Mouse (Mus musculus) embryonic fibroblast, embryonic 13.5 days (primary cell): ENCODE data around the gene Hmbs.

Experiments used
- CTCF ChIP-seq: IDR thresholded peaks from 2 replicates; pipeline ENCODE4 v1.5.1; 2011; ENCODE audit warnings: mild to moderate bottlenecking, control low read depth, low read length, moderate library complexity, borderline replicate concordance; ENCODE audit not compliant: insufficient read depth
- POLR2A ChIP-seq: IDR thresholded peaks from 2 replicates; pipeline ENCODE4 v1.6.1; 2011; ENCODE audit warnings: low read depth, mild to moderate bottlenecking, control low read depth, low read length, moderate library complexity

DNA sequence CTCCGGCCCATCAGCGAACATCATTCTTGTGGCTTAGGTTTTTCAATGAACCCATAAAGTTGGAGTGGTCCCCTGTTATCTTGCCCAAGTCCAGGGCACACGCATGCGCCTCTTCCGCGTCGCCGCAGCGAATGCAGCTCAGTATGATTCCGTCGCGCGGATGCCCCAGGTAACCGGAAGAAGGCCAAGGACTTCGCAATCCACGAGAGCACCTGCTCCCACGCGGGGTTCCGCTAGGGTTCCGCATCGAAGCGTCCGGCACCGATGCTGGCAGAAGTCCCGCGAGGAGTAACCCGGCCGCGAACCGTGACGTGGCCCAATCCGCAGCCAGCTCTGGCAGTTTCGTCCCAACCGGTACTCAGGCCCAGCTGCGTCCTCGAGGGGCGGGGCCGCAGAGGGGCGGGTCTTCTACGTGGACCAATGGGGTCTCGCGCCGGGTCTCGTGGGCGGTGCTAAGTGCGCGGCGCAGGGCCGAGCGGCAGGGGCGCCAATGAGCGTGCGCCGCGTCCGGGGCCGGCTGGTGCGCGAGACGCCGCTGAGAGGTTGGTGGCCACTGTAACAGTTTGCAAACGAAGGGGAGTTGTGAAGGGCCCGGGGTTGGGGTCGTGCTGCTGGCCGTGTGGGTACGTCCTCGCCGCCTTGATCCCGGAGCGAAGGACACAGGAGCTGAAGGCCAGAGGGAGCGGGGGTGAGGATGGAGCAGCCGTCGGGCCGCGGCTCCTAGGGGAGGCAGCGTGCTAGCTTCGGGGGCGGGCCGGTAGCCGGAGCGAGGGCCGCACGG lies 35.2 kb upstream of the Hmbs start, which contains the start of gene Hyou1:
- TF ChIP-seq CTCF: no peak
- TF ChIP-seq POLR2A: peak; percentile 83
